Mouse (Mus musculus) WW6 (cell line): ENCODE results near the gene Moap1.

Experiments used
- DNase-seq: peaks from one replicate; pipeline ENCODE4 v3.0.0-alpha.2; 2013; ENCODE audit warnings: low read depth, low spot score

The Moap1 gene

GRCm38 (mm10) chr12:102743589-102744574 lies at the start of gene Moap1, which contains the start of gene Tmem251:
Gene Moap1, minus strand, starts transcription at chr12:102743661.
Gene Tmem251, plus strand, starts transcription at chr12:102743762.
- DNase-seq = no peak

DNA sequence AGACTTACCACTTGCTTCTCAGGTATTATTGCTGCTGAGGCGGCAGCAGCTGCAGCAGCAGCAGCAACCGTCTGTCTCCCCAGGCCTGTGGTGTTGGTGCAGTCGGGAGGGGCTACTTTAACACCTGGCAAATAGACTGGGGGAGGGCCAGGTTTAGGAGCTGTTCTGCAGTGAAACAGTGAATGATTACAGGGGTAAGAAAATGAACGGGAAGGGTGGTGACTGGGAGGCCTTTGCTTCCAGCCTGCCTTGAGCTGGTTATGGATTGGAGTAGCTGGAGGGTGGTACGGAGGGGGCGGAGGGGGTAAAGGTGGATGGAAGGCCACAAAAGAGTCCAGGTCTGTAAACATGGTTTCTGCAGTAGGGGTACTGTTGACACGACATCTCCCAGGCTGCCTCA lies 44.5 kb upstream of the Moap1 start:
- no peak for DNase-seq

- no peak for DNase-seq
These were observed 42.1 kb upstream of the Moap1 start for GRCm38 (mm10) chr12:102785593-102785985.

DNA sequence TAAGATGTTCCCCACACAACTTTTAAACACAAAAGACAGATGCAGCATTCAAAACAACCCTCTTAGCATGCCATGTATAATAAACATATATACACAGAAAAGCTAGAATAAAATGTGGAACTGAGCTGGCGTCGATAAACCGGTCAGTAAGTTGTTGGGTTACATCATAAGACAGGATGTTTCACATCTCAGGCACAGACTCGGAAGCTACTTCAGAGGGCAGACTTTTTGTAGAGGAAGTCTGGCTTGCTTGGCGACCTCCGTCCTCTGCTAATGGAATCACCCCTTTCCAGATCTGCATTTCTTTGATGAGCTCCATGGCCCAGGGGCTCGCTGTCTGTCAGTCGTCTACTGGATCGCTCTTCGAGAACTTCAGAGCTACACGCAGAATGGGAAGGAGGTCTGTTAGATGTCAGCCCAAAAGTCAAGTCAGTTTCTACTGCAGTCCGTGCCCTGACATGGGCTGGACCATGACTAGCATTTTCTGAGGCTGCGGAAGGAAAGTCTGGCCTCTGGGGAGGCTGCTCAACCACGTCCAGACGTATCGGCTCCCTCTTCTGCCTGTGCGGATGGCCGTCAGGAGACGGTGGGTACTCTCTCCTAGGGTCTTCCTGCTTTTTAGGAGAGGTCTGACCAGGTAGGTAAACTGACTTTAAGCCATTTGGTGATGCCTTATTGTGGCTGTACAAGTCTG lies 41.6 kb upstream of the Moap1 start:
- no peak for DNase-seq

- DNase-seq = no peak
These were observed 39.4 kb upstream of the Moap1 start for GRCm38 (mm10) chr12:102782841-102783240.

DNA sequence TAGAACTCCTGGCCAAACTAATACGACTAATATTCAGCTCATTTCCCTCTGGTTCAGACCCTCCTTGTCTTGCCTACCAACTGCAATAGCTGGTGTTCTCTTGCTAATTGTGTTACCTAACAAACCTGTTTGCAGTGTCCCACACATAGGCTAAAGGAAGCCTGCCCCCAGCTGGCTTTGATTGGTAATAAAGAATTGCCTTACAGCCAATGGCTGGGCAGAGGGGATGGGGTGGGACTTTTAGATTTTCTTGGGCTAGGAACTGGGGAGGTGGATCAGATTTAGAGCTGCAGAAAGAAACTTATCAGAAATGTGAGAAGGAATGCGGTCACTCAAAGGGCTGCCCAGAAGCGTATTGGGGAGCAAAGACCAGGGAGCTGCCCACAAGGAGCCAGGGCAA lies 36.0 kb upstream of the Moap1 start:
- DNase-seq = no peak

DNA sequence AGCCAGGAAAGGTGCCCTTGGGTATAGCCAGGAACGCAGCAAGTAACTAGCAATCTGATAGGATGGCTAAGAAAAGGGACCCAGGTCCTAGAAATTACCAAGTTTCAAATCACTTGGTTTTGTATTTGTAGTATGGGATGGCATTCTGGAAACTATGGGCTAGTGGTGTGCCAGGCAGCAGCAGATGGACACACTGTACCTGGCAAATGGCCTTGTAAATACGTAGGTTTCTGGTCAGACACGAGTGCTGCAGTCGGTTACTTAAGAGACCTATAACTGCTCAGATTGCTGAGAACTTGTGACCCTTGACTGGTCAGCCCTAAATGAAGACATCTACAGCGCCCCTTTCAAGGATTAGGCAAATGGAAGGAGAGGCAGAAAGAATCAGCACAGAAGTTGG lies 34.7 kb upstream of the Moap1 start:
- no peak for DNase-seq

DNA sequence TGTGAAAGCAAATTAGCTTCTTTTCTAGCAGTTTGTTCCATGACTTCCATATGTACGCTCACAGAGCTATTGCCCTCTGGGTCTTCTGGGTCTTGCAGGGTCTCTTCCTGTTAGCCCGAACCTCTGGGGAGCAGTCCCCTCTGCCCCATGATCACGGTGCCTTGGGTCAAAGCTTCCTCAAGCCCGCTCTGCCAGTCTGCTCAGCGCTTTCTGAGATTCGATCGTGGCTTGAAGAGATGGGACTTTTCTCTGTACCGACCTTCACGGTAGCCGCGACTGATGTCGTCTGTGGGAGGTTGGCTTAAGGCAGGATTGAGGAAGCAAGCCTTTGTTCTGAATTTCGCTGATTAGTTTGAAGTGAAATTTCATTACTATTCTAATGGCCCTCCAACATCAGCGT lies 32.6 kb upstream of the Moap1 start:
- no peak for DNase-seq

DNA sequence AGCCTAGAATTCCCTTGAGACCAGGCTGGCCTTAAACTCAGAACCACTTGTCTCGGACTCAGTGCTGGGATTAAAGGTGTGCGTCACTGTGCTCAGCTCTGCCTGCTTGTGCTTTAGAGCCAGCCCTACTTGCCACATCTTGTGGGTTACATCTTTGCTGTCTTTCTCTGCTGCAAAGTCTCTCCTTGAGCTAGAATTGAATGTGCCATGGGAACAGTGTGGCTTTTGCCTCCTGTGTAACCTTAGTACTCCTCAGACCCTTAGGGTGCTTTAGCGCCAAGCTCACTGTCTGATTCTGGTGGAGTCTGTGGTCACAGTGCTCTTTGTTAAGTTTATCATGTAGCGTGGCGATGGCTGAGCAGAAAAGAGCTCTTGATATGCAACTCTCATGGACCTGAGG lies 29.2 kb upstream of the Moap1 start:
- DNase-seq = no peak

DNA sequence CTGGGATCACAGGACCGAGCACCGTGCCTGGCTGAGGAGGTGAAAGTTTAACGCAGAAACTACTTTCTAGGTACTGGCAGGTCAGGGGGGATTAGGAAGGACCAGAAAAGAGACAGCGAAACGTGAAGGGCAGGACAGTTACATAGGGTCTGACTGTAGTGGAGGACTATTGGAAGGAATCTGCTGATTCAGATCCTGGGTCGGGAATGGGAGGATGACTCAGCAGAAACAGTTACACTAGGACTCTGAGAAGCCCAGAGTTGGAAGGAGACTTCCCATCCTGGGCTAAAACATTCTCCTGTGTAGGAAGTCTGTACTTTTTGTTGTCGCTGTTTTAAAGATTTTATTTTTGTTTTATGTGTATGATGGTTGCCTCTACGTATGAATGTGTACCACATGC lies 28.1 kb upstream of the Moap1 start:
- DNase-seq = no peak

DNA sequence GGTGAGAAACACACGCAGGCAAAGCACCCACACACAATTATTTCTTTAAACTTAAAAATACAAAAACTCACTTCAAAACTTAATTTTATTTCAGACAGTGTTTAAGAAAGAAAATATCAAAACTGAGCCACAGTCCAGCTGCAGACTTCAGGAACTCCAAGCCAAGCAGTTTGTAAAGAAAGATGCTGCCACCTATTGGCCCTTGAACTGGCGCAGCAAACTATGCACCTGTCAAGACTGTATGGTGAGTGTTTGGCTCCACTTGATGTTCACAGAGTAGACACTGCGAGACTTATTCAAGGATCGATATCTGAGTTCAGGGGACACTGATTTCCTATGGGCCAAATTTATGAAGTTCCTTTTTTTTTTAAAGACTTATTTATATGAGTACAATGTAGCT lies 25.5 kb upstream of the Moap1 start:
- DNase-seq = no peak

- no peak for DNase-seq
These were observed 20.2 kb upstream of the Moap1 start for GRCm38 (mm10) chr12:102763696-102764095.

GRCm38 (mm10) chr12:102761668-102762067 lies 18.2 kb upstream of the Moap1 start:
- DNase-seq = no peak

DNA sequence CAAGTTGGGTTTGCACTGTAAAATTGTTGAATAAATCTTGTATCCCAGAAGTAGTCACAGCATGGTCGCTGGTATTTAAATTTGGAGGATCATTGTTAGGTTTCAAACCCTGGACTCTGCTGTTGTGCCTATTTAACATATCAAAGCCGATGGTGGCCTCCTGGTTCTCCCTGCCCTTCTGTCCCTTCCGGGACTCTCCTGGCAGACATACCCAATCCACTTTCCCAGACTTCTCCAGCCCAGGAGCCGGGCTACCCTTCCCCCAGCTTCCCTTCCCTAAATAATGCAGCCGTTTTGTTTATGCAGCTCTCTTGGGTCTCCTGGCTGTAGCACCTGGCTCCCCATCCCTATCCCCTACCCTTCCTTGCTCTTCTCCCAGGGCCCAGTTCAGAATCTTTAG lies 15.5 kb upstream of the Moap1 start:
- no peak for DNase-seq

GRCm38 (mm10) chr12:102758403-102758756 lies 14.9 kb upstream of the Moap1 start, which contains the start of gene Gm20604:
Gene Gm20604, minus strand, starts transcription at chr12:102758672.
- DNase-seq = no peak

DNA sequence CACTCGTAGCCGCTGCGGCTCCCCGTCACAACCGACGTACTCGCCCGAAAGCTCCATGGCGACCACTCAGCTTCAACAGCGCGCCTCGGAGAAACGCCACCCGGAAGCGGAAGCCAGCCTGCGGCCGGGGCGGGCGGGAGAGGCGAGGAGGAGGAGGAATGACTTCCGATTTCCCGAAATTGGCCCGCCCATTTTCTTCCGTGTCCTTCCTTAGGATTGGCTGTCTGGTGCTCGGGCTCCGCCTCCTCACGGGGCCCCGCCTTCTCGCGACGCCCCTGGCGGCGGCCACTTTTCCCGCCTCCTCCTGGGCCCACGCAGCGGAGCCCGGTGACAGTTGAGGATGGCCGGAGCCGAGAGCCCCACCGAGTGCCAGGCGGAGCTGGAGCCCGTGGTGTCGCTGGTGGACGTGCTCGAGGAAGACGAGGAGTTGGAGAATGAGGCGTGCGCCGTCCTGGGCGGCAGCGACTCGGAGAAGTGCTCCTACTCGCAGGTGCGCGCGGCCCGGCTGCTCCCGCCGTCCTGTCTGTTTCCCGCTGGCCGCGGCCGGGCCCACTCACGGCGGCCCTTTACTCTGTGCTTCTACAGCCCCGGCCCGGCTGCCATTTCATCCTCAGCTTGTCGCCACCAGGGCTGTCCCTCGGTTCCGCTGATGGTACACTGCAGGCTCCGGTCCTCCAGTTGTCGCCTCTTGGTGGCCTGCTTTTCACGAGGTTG lies 14.4 kb upstream of the Moap1 start, which contains the start of the genes Gm28051, Gon7 and Ubr7:
Gm28051 (minus strand) TSS at position 77 of the 714 bp plus-strand sequence.
Gon7 (minus strand) TSS at position 115 of the 714 bp plus-strand sequence.
Ubr7 (plus strand) TSS at position 279 of the 714 bp plus-strand sequence.
- DNase-seq = peak; percentile 94

GRCm38 (mm10) chr12:102757055-102757688 lies 13.7 kb upstream of the Moap1 start:
- DNase-seq = no peak

DNA sequence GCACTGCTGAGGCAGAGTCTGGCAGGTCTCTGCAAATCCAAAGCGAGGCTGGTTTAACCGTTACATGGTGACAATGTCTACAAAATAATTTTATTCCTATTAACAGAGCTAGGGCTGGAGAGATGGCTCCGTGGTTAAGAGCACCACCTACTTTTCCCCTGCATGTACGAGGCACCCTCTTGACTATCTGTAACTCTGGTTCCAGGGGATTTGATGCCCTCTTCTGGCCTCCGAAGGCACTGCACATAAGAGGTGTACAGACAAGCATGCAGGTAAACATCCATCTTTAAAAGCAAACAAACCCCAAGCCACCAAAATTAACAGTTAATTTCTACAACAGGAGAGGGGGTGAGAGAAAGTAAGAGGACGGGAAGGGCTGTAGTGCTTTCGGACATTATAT lies 12.8 kb upstream of the Moap1 start:
- peak; percentile 56 for DNase-seq

DNA sequence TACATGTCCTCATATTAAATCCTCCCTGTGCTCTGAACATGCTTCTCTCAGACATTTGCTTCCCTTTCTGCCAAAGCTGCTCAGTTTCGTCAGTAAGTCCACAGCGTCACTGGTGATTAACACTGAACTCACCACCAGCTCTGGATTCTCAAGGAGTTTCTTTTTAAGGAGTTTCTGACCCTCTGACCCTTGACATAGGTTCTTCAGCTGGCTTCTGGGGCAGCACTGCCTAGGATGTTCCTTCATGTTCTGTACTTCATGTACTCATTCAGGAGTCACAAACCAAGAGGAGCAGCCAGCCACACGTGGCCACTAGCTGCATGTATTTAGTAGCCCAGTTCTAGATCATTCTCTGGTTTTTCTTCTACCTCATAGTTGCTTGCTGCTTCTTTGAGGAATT lies 4.8 kb upstream of the Moap1 start:
- DNase-seq = no peak

GRCm38 (mm10) chr12:102744839-102745238 lies 1.4 kb upstream of the Moap1 start:
- no peak for DNase-seq

- DNase-seq = no peak
These were observed 349 bp downstream of the Moap1 start for GRCm38 (mm10) chr12:102743036-102743588.
